Mouse (Mus musculus): ENCODE measurements around the gene Cxcr5.

GRCm38 (mm10) chr9:44515891-44516290 lies 45.8 kb downstream of the Cxcr5 start:
- TF ChIP-seq CTCF (IDR thresholded peaks at IDR 0.05; ENCODE audit: low read depth) (no peak), EP300 (optimal IDR thresholded peaks at IDR 0.05) (no peak)
